ENCODE assay signal across 10 mouse cellular contexts in genomic region chr3:35342584-35342983, GRCm38 (mm10).
A peak's percentile ranks its signal among the peaks of the same experiment; 100 is the strongest.
DNase-seq lines count a peak whose midpoint lies in the region; ATAC-seq and TF ChIP-seq lines count a peak whose summit lies in the region.
"Had no signal": no experiment of that assay in that cellular context is flagged by ENCODE, and none has a peak within 500 bp of the region (broad histone marks: within the 10 kb centered on the region; RNA-seq: fewer than 3 reads in every experiment).

No protein-coding gene starts in this region.

- DNase-seq in kidney, adult 11 months = no peak
- peak; percentile 65 for DNase-seq in brain, embryonic 14.5 days (ENCODE audit: low read depth)
- DNase-seq in frontal cortex, postnatal 36 days (ENCODE audit: low spot score in 2 of 2) = peak; percentile 66 to 84
- DNase-seq in limb, embryonic 14.5 days (ENCODE audit: low spot score) = peak; percentile 75
- no peak for DNase-seq in embryo, embryonic 9.5 days (ENCODE audit: extremely low spot score)
- DNase-seq in cerebellum, adult 11 months = no peak
- DNase-seq: lung, embryonic 14.5 days had no signal

- peak; percentile 75; the same call in 1 of the 2 replicates for ATAC-seq in kidney, embryonic 14.5 days (ENCODE audit: low FRiP score, low TSS enrichment)
- peak; percentile 72 for ATAC-seq in limb, embryonic 14.5 days (ENCODE audit: low FRiP score, low read depth)
- no peak for ATAC-seq in megakaryocyte, adult 5-6 weeks (ENCODE audit: poor library complexity, severe bottlenecking)

- H3K4me3 ChIP-seq in kidney, embryonic 14.5 days (ENCODE audit: low read length) = no peak overlapping the region
- H3K4me3 ChIP-seq in limb, embryonic 14.5 days (replicated peaks; ENCODE audit: low read length) = no peak overlapping the region

- no peak overlapping the region for H3K4me2 ChIP-seq in kidney, embryonic 14.5 days (replicated peaks; ENCODE audit: low read depth, low read length)
- no peak overlapping the region for H3K4me2 ChIP-seq in limb, embryonic 14.5 days (replicated peaks; ENCODE audit: low read depth, low read length, severe bottlenecking)

- WGBS in kidney, embryonic 14.5 days = 57% methylated on average over 4 of the region's 4 CpGs
- WGBS in limb, embryonic 14.5 days = 38% methylated on average over 4 of the region's 4 CpGs

- no peaks in the 10 kb centered on the region for H3K36me3 ChIP-seq in kidney, embryonic 14.5 days (ENCODE audit: control insufficient read depth, insufficient read depth, low read length)
- no peaks in the 10 kb centered on the region for H3K36me3 ChIP-seq in limb, embryonic 14.5 days (ENCODE audit: control insufficient read depth, insufficient read depth, low read length)
- H3K36me3 ChIP-seq: heart, embryonic 13.5 days had no signal

- no peak for TF ChIP-seq CTCF in brain, embryonic 14.5 days (IDR thresholded peaks at IDR 0.05; ENCODE audit: borderline replicate concordance, extremely low read depth, insufficient read depth, insufficient read length)

- TF ChIP-seq POLR2A in brain, embryonic 14.5 days (IDR thresholded peaks at IDR 0.05; ENCODE audit: borderline replicate concordance, extremely low read depth, insufficient read depth, insufficient read length, poor library complexity, severe bottlenecking) = no peak
- TF ChIP-seq POLR2A in limb, embryonic 14.5 days (IDR thresholded peaks at IDR 0.05; ENCODE audit: borderline replicate concordance, extremely low read depth, insufficient read depth, insufficient read length) = no peak

- H3K4me1 ChIP-seq in kidney, embryonic 14.5 days (ENCODE audit: control insufficient read depth, insufficient read depth, low read length) = peaks cover 6% of the 10 kb centered on the region; the same call in 1 of the 2 replicates
- peaks cover 16% of the 10 kb centered on the region for H3K4me1 ChIP-seq in limb, embryonic 14.5 days (ENCODE audit: control insufficient read depth, insufficient read depth, low read length)

- H3K27ac ChIP-seq in kidney, embryonic 14.5 days (ENCODE audit: low read depth, low read length) = no peak overlapping the region
- no peak overlapping the region for H3K27ac ChIP-seq in limb, embryonic 14.5 days (replicated peaks; ENCODE audit: low read depth, low read length)
- H3K27ac ChIP-seq: heart, embryonic 13.5 days had no signal

- H3K9me3 ChIP-seq in kidney, embryonic 14.5 days (ENCODE audit: control insufficient read depth, low read length) = no peaks in the 10 kb centered on the region
- H3K9me3 ChIP-seq in limb, embryonic 14.5 days (ENCODE audit: control insufficient read depth, low read length) = no peaks in the 10 kb centered on the region
- H3K9me3 ChIP-seq: heart, embryonic 13.5 days had no signal

- no peaks in the 10 kb centered on the region; the same call in 1 of the 2 replicates for H3K27me3 ChIP-seq in kidney, embryonic 14.5 days (ENCODE audit: control insufficient read depth, insufficient read depth, low read length)
- no peaks in the 10 kb centered on the region for H3K27me3 ChIP-seq in limb, embryonic 14.5 days (ENCODE audit: control insufficient read depth, insufficient read depth, low read length)

- H3K9ac ChIP-seq in kidney, embryonic 14.5 days (ENCODE audit: low read depth, low read length) = no peak overlapping the region
- H3K9ac ChIP-seq in limb, embryonic 14.5 days (ENCODE audit: low read depth, low read length, severe bottlenecking) = no peak overlapping the region
- H3K9ac ChIP-seq: lung, embryonic 14.5 days had no signal

Comparison
In these comparisons a context has a peak if more than half of its experiments do, and no peak if none do; other contexts are left out.
1. DNase-seq: peak in brain, embryonic 14.5 days (single experiment), frontal cortex, postnatal 36 days (2 of 2) and limb, embryonic 14.5 days (single experiment); none in kidney, adult 11 months (single experiment), embryo, embryonic 9.5 days (single experiment) and cerebellum, adult 11 months (single experiment).